Mouse (Mus musculus) stomach, postnatal 0 days (tissue): ENCODE results near the gene Lamp1.

Experiments
- CTCF ChIP-seq: IDR thresholded peaks from 2 replicates; pipeline ENCODE4 v1.5.1; 2016; ENCODE audit warnings: antibody characterized with exemption, low read depth, mild to moderate bottlenecking, moderate library complexity
- EP300 ChIP-seq: optimal IDR thresholded peaks from 2 replicates; pipeline ENCODE3; 2016; ENCODE audit warnings: antibody characterized with exemption

DNA sequence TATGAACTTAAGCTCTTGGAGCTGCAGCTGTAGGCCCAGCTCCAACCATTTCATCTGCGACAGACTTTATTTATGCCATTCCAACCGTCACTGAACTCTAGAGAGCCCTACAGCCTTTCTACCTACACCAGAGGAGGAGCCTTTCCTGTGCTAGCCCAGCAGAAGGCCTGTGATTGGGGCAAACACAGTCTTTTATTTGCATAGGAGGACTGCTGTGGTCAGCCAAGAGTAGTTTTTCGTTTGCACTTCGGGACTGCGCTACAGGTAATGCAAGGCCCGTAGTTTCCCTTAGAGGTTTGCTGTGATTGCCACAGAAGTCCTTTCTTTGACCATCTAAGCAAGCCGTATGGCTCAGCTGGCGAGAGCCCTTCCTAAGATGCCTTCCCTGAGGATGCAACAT, 57.4 kb downstream of the Lamp1 start:
- no peak for TF ChIP-seq CTCF
- no peak for TF ChIP-seq EP300
